Mouse (Mus musculus) cerebellum, postnatal 25 days (tissue): ENCODE measurements at regions not wholly inside any gene's neighbourhood (a gene's known extent, or its start where the extent isn't known, plus 50 kb on each side); places are given as distances from the start of the nearest gene placed in this dataset.
A peak's percentile ranks its signal among the peaks of the same experiment; 100 is the strongest.

Source experiments
- DNase-seq, 2 experiments: peaks; one replicate each; pipeline ENCODE4 v3.0.0; 2021; ENCODE audit warnings: mixed read lengths in 2 of 2

GRCm38 (mm10) chr14:90488301-90488700, 2017.1 kb upstream of the Pcdh20 start:
- DNase-seq: no peak

- DNase-seq: no peak
Measured at GRCm38 (mm10) chr14:90447971-90448370, 1976.8 kb upstream of the Pcdh20 start.

- DNase-seq: peak; percentile 41 to 75
Measured at GRCm38 (mm10) chr14:90432874-90433543, 1961.8 kb upstream of the Pcdh20 start.

GRCm38 (mm10) chr14:90412707-90413106, 1941.5 kb upstream of the Pcdh20 start:
- DNase-seq: no peak

- no peak for DNase-seq
Measured at GRCm38 (mm10) chr14:90406350-90406749, 1935.2 kb upstream of the Pcdh20 start.

GRCm38 (mm10) chr14:90405476-90405875, 1934.3 kb upstream of the Pcdh20 start:
- DNase-seq: no peak

GRCm38 (mm10) chr14:90367256-90367936, 1896.2 kb upstream of the Pcdh20 start:
- no peak for DNase-seq

GRCm38 (mm10) chr14:90334541-90334940, 1863.3 kb upstream of the Pcdh20 start:
- DNase-seq: no peak

- DNase-seq: peak in 1 of 2 experiments; percentile 5
Measured at GRCm38 (mm10) chr14:90295456-90295855, 1824.3 kb upstream of the Pcdh20 start.

- no peak for DNase-seq
Measured at GRCm38 (mm10) chr14:90246042-90246441, 1774.8 kb upstream of the Pcdh20 start.

- no peak for DNase-seq
Measured at GRCm38 (mm10) chr14:90232661-90233060, 1761.5 kb upstream of the Pcdh20 start.

GRCm38 (mm10) chr14:90200294-90200693, 1729.1 kb upstream of the Pcdh20 start:
- DNase-seq: no peak

- DNase-seq: no peak
Measured at GRCm38 (mm10) chr14:90197791-90198190, 1726.6 kb upstream of the Pcdh20 start.

- DNase-seq: no peak
Measured at GRCm38 (mm10) chr14:90172729-90173128, 1701.5 kb upstream of the Pcdh20 start.
